Mouse (Mus musculus) olfactory bulb, adult 2 months (tissue): ENCODE data around the gene Cacng4.

ENCODE experiments used
- CTCF ChIP-seq: fragments of 200-500 bp; IDR thresholded peaks from 2 replicates; pipeline ENCODE4 v1.5.1; 2012; ENCODE audit warnings: low read depth, mild to moderate bottlenecking, low read length, moderate library complexity; ENCODE audit not compliant: insufficient read depth
- POLR2A ChIP-seq: fragments of 200-500 bp; IDR thresholded peaks from 2 replicates; pipeline ENCODE4 v1.6.1; 2012; ENCODE audit warnings: mild to moderate bottlenecking, low read depth, low read length, moderate library complexity; ENCODE audit not compliant: insufficient read depth

GRCm38 (mm10) chr11:107707897-107708610 lies 86.3 kb downstream of the Cacng4 start:
- no peak for TF ChIP-seq POLR2A
- TF ChIP-seq CTCF: no peak
